Mouse (Mus musculus) forebrain, embryonic 16.5 days (tissue): ENCODE results near the gene Defb25. TPM values are rescaled to one million over a fixed set of nuclear protein-coding genes. Genes with fewer than 3 reads are reported as not detected.
"Not testable (repeated sequence)": the region's sequence is repeated elsewhere in the genome, so short reads cannot be mapped to it uniquely, and the experiment has no call there.

Experiments
- ATAC-seq: fragments of 200-750 bp; cut with Nextera tagmentation; 2 replicates; pipeline ENCODE4 v1.8.0; 2017; ENCODE audit warnings: mild to moderate bottlenecking, moderate library complexity
- H3K27ac ChIP-seq: fragments of 300-500 bp; sonication (generic); 2 replicates; pipeline ENCODE4 v1.5.1; 2014; ENCODE audit warnings: low read length, control low read depth
- H3K27me3 ChIP-seq: fragments of 300-500 bp; sonication (generic); replicated peaks from 2 replicates; pipeline ENCODE4 v1.6.1; 2014; ENCODE audit warnings: low read length; ENCODE audit not compliant: control insufficient read depth, insufficient read depth
- H3K36me3 ChIP-seq: fragments of 300-500 bp; sonication (generic); 2 replicates; pipeline ENCODE4 v1.6.1; 2014; ENCODE audit not compliant: control insufficient read depth, insufficient read depth
- H3K4me1 ChIP-seq: fragments of 300-500 bp; sonication (generic); replicated peaks from 2 replicates; pipeline ENCODE4 v1.6.1; 2014; ENCODE audit warnings: low read length; ENCODE audit not compliant: control insufficient read depth, insufficient read depth
- H3K4me2 ChIP-seq: fragments of 300-500 bp; sonication (generic); 2 replicates; pipeline ENCODE4 v1.6.1; 2014; ENCODE audit warnings: mild to moderate bottlenecking, low read length, control low read depth
- H3K4me3 ChIP-seq: fragments of 300-500 bp; sonication (generic); replicated peaks from 2 replicates; pipeline ENCODE4 v1.5.1; 2014; ENCODE audit warnings: mild to moderate bottlenecking, low read length, control low read depth
- H3K9ac ChIP-seq: fragments of 300-500 bp; sonication (generic); replicated peaks from 2 replicates; pipeline ENCODE4 v1.6.1; 2014; ENCODE audit warnings: low read depth, low read length, control low read depth
- H3K9me3 ChIP-seq: fragments of 300-500 bp; sonication (generic); 2 replicates; pipeline ENCODE4 v1.6.1; 2016; ENCODE audit warnings: low read length; ENCODE audit not compliant: control insufficient read depth
- WGBS: fragments of 180-500 bp; shearing (Covaris S2); extraction: QIAGEN DNeasy Blood & Tissue Kit; methylation state at CpG from one replicate; pipeline ENCODE4 v1.1.7; 2014; 5-methylcytosine and 5-hydroxymethylcytosine counted together
- polyA plus RNA-seq: library from polyadenylated mRNA; unstranded; fragments of >200 nt; fragmentation: Nextera tagmentation; extraction: Ambion mirVana; gene quantifications from 2 replicates; pipeline ENCODE4 v1.2.1, GENCODE M21; 2015

The Defb25 gene
- polyA plus RNA-seq = not detected in 2 replicates

DNA sequence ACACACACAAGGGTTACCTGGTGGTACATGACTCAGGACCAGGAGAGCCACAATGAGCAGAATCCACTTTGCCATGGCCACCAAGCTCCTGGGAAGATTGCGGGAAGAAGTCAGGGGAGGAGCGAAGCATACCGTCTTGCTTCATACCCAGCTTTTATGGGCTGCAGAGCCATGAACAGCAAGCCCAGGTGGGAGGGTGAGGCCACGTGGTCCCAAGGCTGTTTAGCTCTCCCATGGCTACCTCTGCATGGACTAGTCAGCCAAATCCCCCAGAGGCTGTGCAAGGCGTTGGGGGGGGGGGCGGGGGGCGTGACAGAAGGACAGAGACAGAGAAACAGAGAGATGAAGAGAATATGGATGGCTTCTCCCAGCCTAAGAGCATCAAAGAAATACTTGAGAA, at the start of gene Defb25:
Gene Defb25, minus strand, starts transcription at position 101 of the 400 bp plus-strand sequence.
- Histone ChIP-seq H3K9me3 (no peaks in the 10 kb centered on the region), H3K4me1 (peaks cover 10% of the 10 kb centered on the region), H3K27me3 (peaks cover 22% of the 10 kb centered on the region), H3K4me2 (no peak within 1 kb of the TSS), H3K36me3 (no peaks in the 10 kb centered on the region), H3K27ac (no peak within 1 kb of the TSS), H3K9ac (no peak within 1 kb of the TSS), H3K4me3 (no peak within 1 kb of the TSS)
- no peak for ATAC-seq
- WGBS = 80% methylated on average over 7 of the region's 7 CpGs

DNA sequence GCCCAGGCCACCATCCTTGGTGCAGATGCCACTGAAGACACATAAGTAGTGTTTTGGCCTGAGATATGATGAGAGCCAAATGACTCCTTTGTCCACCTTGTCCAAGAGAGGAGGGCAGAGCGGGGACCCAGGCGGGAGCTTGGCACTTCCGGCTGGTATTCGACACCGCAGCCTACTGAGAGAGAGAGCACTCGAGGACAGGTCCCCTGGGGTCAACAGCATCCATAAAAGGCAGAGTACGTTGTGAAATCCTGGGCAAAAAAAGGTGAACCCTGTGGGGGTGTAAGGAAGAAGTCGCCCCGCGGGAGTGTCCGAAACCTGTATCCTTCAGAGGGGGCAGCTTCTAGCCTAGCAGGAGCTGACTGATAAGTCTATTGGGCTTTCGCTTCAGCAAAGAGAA, 49.3 kb upstream of the Defb25 start:
- H3K4me2 ChIP-seq = peak overlapping the region; percentile 94
- no peak for ATAC-seq
- H3K4me1 ChIP-seq = peaks cover 43% of the 10 kb centered on the region
- H3K4me3 ChIP-seq = peak overlapping the region; percentile 99
- no peak overlapping the region for H3K27ac ChIP-seq
- H3K36me3 ChIP-seq = peaks cover 14% of the 10 kb centered on the region
- 87% methylated on average over 12 of the region's 12 CpGs for WGBS
- no peaks in the 10 kb centered on the region for H3K27me3 ChIP-seq
- no peaks in the 10 kb centered on the region for H3K9me3 ChIP-seq
- H3K9ac ChIP-seq = peak overlapping the region; percentile 37

GRCm38 (mm10) chr2:152671642-152671999, 48.8 kb upstream of the Defb25 start:
- Histone ChIP-seq H3K36me3 (peaks cover 14% of the 10 kb centered on the region), H3K4me1 (peaks cover 43% of the 10 kb centered on the region), H3K4me3 (peak overlapping the region; percentile 99), H3K27ac (0 out of 2 replicates have a peak overlapping the region, but pooled peaks have one; percentile 82), H3K27me3 (no peaks in the 10 kb centered on the region), H3K4me2 (peak overlapping the region; percentile 94), H3K9ac (peak overlapping the region; percentile 97), H3K9me3 (no peaks in the 10 kb centered on the region)
- WGBS = 27% methylated on average over 5 of the region's 5 CpGs
- ATAC-seq = no peak

DNA sequence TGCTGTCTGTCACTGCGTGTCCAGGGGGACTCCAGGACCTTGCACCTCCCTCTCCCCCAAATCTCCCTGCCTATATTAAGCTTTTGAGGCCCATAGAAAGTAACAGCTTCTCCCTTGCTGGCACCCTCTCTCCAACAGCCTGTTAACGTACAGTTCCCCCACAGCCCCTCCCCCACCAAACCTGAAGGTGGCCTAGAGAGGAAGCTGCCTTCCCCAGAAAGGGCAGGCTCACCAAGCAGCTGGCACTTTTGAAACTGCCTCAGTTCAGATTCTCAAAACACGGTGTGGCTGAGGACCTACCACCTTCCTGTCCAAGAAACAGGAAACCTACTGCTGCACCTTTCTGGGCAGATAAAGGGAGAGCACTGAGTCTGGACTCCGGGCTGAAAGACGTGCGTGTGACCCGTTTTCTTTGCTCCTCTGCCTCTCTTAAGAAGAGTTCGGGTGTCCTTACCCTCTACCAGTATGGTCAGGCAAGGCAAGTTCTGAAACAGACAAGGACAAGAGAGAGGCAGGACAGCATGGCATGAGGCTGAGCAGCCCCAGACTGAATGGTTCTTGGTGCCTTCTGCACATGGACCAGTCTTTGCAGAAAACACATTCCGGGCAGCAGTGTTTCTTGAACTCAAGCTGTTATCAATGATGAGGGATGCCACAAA, 48.3 kb upstream of the Defb25 start:
- Histone ChIP-seq H3K9me3 (no peaks in the 10 kb centered on the region), H3K4me1 (peaks cover 43% of the 10 kb centered on the region), H3K27me3 (no peaks in the 10 kb centered on the region), H3K4me2 (peak overlapping the region; percentile 94), H3K9ac (peak overlapping the region; percentile 97), H3K27ac (peak overlapping the region; percentile 82), H3K4me3 (peak overlapping the region; percentile 99), H3K36me3 (peaks cover 14% of the 10 kb centered on the region)
- ATAC-seq = no peak
- 57% methylated on average over 9 of the region's 9 CpGs for WGBS

DNA sequence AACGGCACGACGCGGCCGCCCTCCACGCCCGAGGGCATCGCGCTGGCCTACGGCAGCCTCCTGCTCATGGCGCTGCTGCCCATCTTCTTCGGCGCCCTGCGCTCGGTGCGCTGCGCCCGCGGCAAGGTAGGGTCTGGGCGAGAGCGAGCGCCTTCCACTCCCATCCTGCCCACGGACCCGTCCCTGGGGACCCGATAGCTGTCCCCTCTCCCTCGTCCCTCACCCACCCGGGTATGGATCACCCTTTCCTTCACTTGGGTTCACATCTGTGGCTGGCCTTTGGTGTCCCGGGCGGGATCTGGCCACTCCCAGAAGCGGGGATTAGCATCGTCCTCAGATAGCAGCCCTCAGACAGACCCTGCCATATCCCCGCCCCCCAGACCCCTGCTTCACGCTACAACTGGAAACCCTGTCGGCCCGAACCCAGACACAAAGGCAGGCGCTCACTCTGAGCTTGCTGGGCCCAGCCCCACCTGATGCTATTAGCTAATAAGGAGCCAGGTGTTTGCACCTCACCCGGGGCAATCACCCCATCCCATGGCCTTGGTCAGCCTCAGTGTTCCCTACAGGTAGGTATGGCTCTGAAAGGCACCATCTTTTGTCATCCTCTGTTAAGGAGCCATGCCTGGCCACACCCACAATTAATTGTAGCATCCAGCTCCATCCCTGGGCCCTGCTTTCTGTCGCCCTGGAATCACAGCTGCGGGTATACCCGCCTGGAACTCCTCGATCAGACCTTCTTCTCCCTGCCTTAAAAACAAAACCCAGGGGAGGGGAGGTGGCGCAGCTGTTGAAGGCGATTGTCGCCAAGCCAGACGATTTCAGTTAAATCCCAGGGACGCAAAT, 47.0 kb upstream of the Defb25 start:
- Histone ChIP-seq H3K27ac (peak overlapping the region; percentile 82), H3K4me2 (peak overlapping the region; percentile 94), H3K9me3 (no peaks in the 10 kb centered on the region), H3K4me3 (peak overlapping the region; percentile 99), H3K36me3 (peaks cover 5% of the 10 kb centered on the region), H3K4me1 (peaks cover 38% of the 10 kb centered on the region), H3K9ac (peak overlapping the region; percentile 97), H3K27me3 (no peaks in the 10 kb centered on the region)
- ATAC-seq = peak; percentile 71
- WGBS = under 1% methylated on average over 46 of the region's 46 CpGs

GRCm38 (mm10) chr2:152669256-152669638, 46.4 kb upstream of the Defb25 start, which contains the start of gene H13:
H13 (plus strand) TSS chr2:152669461.
- peaks cover 36% of the 10 kb centered on the region for H3K4me1 ChIP-seq
- H3K27me3 ChIP-seq = no peaks in the 10 kb centered on the region
- H3K9me3 ChIP-seq = no peaks in the 10 kb centered on the region
- H3K4me2 ChIP-seq = peak within 1 kb of the TSS; percentile 94
- H3K9ac ChIP-seq = peak within 1 kb of the TSS; percentile 97
- H3K27ac ChIP-seq = peak within 1 kb of the TSS; percentile 82
- H3K4me3 ChIP-seq = peak within 1 kb of the TSS; percentile 99
- H3K36me3 ChIP-seq = peaks cover 3% of the 10 kb centered on the region; the same call in 1 of the 2 replicates
- ATAC-seq = peak; percentile 84
- WGBS = 0% methylated on average over 35 of the region's 35 CpGs

- H3K27me3 ChIP-seq, H3K9ac ChIP-seq, H3K4me2 ChIP-seq, H3K36me3 ChIP-seq, ATAC-seq, H3K9me3 ChIP-seq, H3K4me3 ChIP-seq, H3K4me1 ChIP-seq, H3K27ac ChIP-seq: not testable (repeated sequence)
- 73% methylated on average over 3 of the region's 3 CpGs for WGBS
Observed at GRCm38 (mm10) chr2:152666191-152666590, 43.3 kb upstream of the Defb25 start.

GRCm38 (mm10) chr2:152661163-152661562, 38.3 kb upstream of the Defb25 start:
- Histone ChIP-seq H3K36me3 (no peaks in the 10 kb centered on the region), H3K27me3 (no peaks in the 10 kb centered on the region), H3K9ac (no peak overlapping the region), H3K27ac (no peak overlapping the region), H3K9me3 (no peaks in the 10 kb centered on the region), H3K4me3 (no peak overlapping the region), H3K4me2 (no peak overlapping the region), H3K4me1 (no peaks in the 10 kb centered on the region)
- ATAC-seq = no peak
- 86% methylated on average over 6 of the region's 6 CpGs for WGBS

- 59% methylated on average over 10 of the region's 10 CpGs for WGBS
- Histone ChIP-seq H3K4me2 (no peak overlapping the region), H3K4me3 (no peak overlapping the region), H3K4me1 (peaks cover 15% of the 10 kb centered on the region), H3K9ac (no peak overlapping the region), H3K36me3 (no peaks in the 10 kb centered on the region), H3K27ac (no peak overlapping the region), H3K27me3 (no peaks in the 10 kb centered on the region), H3K9me3 (no peaks in the 10 kb centered on the region)
- no peak for ATAC-seq
Observed at GRCm38 (mm10) chr2:152657398-152657797, 34.5 kb upstream of the Defb25 start.
